Mouse (Mus musculus) myocyte (in vitro differentiated cells): ENCODE results near the gene Miip. TPM values are rescaled to one million over a fixed set of nuclear protein-coding genes. Genes with fewer than 3 reads are reported as not detected.
A peak's percentile ranks its signal among the peaks of the same experiment; 100 is the strongest.

Experiments used
- H3K27me3 ChIP-seq: one replicate; pipeline ENCODE4 v1.6.1; 2011; ENCODE audit not compliant: control insufficient read depth, insufficient read depth, insufficient read length
- H3K36me3 ChIP-seq: one replicate; pipeline ENCODE4 v1.6.1; 2011; ENCODE audit not compliant: control insufficient read depth, insufficient read depth
- H3K4me2 ChIP-seq: one replicate; pipeline ENCODE4 v1.6.1; 2011; ENCODE audit warnings: low read depth, control low read depth
- H3K4me3 ChIP-seq: one replicate; pipeline ENCODE4 v1.5.1; 2011; ENCODE audit warnings: mild to moderate bottlenecking, control low read depth, moderate library complexity
- H3K79me2 ChIP-seq: one replicate; pipeline ENCODE4 v1.6.1; 2011; ENCODE audit not compliant: control insufficient read depth, insufficient read depth
- H3ac ChIP-seq: one replicate; pipeline ENCODE4 v1.6.1; 2011; ENCODE audit not compliant: control insufficient read depth, insufficient read length
- CEBPB ChIP-seq: IDR thresholded peaks from 2 replicates; pipeline ENCODE4 v1.6.1; 2011; ENCODE audit warnings: mild to moderate bottlenecking, moderate library complexity; ENCODE audit not compliant: poor library complexity, insufficient read depth, severe bottlenecking
- E2F4 ChIP-seq: IDR thresholded peaks from one replicate; pipeline ENCODE4 v1.6.1; 2011; ENCODE audit warnings: mild to moderate bottlenecking, control low read depth, moderate library complexity; ENCODE audit not compliant: insufficient read depth
- MAX ChIP-seq: IDR thresholded peaks from one replicate; pipeline ENCODE4 v1.6.1; 2011; ENCODE audit warnings: low read depth, mild to moderate bottlenecking, control low read depth
- MYOD1 ChIP-seq, 3 experiments: IDR thresholded peaks; one replicate each; pipeline ENCODE4 v1.6.1; 2011; ENCODE audit warnings: control low read depth in 2 of 3, low read depth in 2 of 3, mild to moderate bottlenecking in 2 of 3, moderate library complexity in 1 of 3; ENCODE audit not compliant: insufficient read length in 2 of 3, control insufficient read depth in 1 of 3
- MYOG ChIP-seq, 3 experiments: IDR thresholded peaks; one replicate each; pipeline ENCODE4 v1.6.1; 2011; ENCODE audit warnings: control low read depth in 2 of 3, low read depth in 2 of 3, mild to moderate bottlenecking in 2 of 3; ENCODE audit not compliant: insufficient read length in 2 of 3, control insufficient read depth in 1 of 3, insufficient read depth in 1 of 3
- POLR2A ChIP-seq: IDR thresholded peaks from one replicate; pipeline ENCODE4 v1.6.1; 2011; ENCODE audit warnings: low read depth, mild to moderate bottlenecking, control low read depth, moderate library complexity; ENCODE audit not compliant: insufficient read length
- POLR2AphosphoS2 ChIP-seq: IDR thresholded peaks from one replicate; pipeline ENCODE4 v1.6.1; 2011; ENCODE audit warnings: low read depth, control low read depth; ENCODE audit not compliant: insufficient read length
- REST ChIP-seq: IDR thresholded peaks from one replicate; pipeline ENCODE4 v1.6.1; 2011; ENCODE audit warnings: mild to moderate bottlenecking, control low read depth, moderate library complexity; ENCODE audit not compliant: insufficient read depth, insufficient read length
- SRF ChIP-seq: IDR thresholded peaks from one replicate; pipeline ENCODE4 v1.6.1; 2011; ENCODE audit warnings: low read depth; ENCODE audit not compliant: control insufficient read depth, insufficient read length
- TCF12 ChIP-seq: IDR thresholded peaks from one replicate; pipeline ENCODE4 v1.6.1; 2011; ENCODE audit warnings: mild to moderate bottlenecking, control low read depth; ENCODE audit not compliant: poor library complexity, insufficient read depth, severe bottlenecking
- TCF3 ChIP-seq: IDR thresholded peaks from one replicate; pipeline ENCODE4 v1.6.1; 2011; ENCODE audit warnings: low read depth, control low read depth; ENCODE audit not compliant: insufficient read length
- USF1 ChIP-seq: IDR thresholded peaks from one replicate; pipeline ENCODE4 v1.6.1; 2011; ENCODE audit warnings: low read depth, mild to moderate bottlenecking, control low read depth, moderate library complexity
- polyA plus RNA-seq: library from polyadenylated mRNA; unstranded; fragments of >200 nt; fragmentation: generic; extraction: Trizol; gene quantifications from one replicate; pipeline ENCODE4 v1.2.1, GENCODE M21; 2012; ENCODE audit warnings: missing spikeins

Gene Miip
- polyA plus RNA-seq, 1 experiment, result 11.0 TPM

GRCm38 (mm10) chr4:147886158-147886557 is 17.5 kb upstream of the Miip start:
- Histone ChIP-seq H3K36me3 (peaks cover 30% of the 10 kb centered on the region), H3K27me3 (no peaks in the 10 kb centered on the region), H3K79me2 (no peaks in the 10 kb centered on the region), H3K4me3 (no peak overlapping the region), H3ac (no peak overlapping the region), H3K4me2 (no peak overlapping the region)
- TF ChIP-seq REST (no peak), SRF (no peak), MAX (no peak), MYOG (IDR thresholded peaks at IDR 0.05; ENCODE audit: control insufficient read depth in 1 of 3, insufficient read depth in 1 of 3, insufficient read length in 2 of 3, low read depth in 2 of 3) (no peak), TCF3 (no peak), MYOD1 (IDR thresholded peaks at IDR 0.05; ENCODE audit: control insufficient read depth in 1 of 3, insufficient read length in 2 of 3, low read depth in 2 of 3) (no peak), POLR2AphosphoS2 (no peak)

- Histone ChIP-seq H3K27me3 (no peaks in the 10 kb centered on the region), H3K4me3 (no peak overlapping the region), H3K79me2 (no peaks in the 10 kb centered on the region), H3K4me2 (no peak overlapping the region), H3ac (no peak overlapping the region), H3K36me3 (peaks cover 36% of the 10 kb centered on the region)
- TF ChIP-seq TCF3, result no peak
- TF ChIP-seq MAX, result no peak
- no peak for TF ChIP-seq SRF
- TF ChIP-seq USF1, result no peak
- TF ChIP-seq MYOG (IDR thresholded peaks at IDR 0.05; ENCODE audit: control insufficient read depth in 1 of 3, insufficient read depth in 1 of 3, insufficient read length in 2 of 3, low read depth in 2 of 3), result no peak
- no peak for TF ChIP-seq TCF12
- no peak for TF ChIP-seq E2F4
- no peak for TF ChIP-seq CEBPB
- no peak for TF ChIP-seq MYOD1 (IDR thresholded peaks at IDR 0.05; ENCODE audit: control insufficient read depth in 1 of 3, insufficient read length in 2 of 3, low read depth in 2 of 3)
- no peak for TF ChIP-seq REST
- TF ChIP-seq POLR2AphosphoS2, result no peak
- no peak for TF ChIP-seq POLR2A
Measured at GRCm38 (mm10) chr4:147884138-147884537, 15.5 kb upstream of the Miip start.

DNA sequence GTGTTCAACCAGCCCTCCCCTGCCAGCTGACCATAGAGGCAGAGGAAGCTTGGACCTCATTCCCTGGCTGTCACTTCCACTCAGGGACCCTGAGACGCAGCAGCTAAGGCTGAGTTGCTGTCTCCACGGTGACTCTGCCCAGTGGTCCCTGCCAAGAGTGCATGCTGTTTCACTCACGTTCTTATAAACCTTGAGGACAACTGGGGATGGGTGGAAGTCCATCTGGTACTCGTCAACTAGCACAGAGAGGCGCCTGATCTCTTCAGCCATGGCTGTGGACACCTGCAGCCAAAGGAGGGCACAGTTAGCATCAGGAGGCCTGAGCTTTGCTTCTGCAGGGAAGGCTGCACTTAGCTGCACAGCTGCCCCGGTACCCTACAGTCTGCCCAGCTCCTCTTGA is 14.4 kb upstream of the Miip start:
- no peak overlapping the region for H3K4me2 ChIP-seq
- TF ChIP-seq POLR2A (no peak), TCF3 (no peak)
- peaks cover 31% of the 10 kb centered on the region for H3K36me3 ChIP-seq
- no peak overlapping the region for H3K4me3 ChIP-seq
- no peak overlapping the region for H3ac ChIP-seq
- H3K27me3 ChIP-seq, result no peaks in the 10 kb centered on the region
- no peaks in the 10 kb centered on the region for H3K79me2 ChIP-seq

DNA sequence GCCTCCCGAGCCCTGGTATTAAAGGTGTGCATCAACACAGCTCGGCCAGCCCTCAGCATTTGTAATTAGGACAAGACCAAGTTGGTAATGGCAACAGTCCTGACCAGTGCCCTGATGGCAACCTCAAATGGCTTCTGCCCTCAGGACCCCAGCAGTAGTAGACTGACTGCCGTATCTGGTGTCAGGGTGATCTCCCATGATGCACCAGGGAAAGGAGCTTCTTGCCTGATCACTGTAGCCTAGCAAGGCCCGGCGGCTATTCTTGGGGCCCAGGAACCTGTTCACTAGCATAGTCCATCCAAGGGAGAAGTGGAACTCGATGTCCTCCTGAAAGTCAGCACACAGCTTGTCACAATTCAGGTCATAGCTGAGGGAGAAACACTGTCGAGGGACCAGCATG is 13.2 kb upstream of the Miip start:
- Histone ChIP-seq H3K79me2 (no peaks in the 10 kb centered on the region), H3ac (no peak overlapping the region)

GRCm38 (mm10) chr4:147879865-147880264 is 11.2 kb upstream of the Miip start:
- Histone ChIP-seq H3K27me3 (no peaks in the 10 kb centered on the region), H3K4me2 (no peak overlapping the region), H3K79me2 (no peaks in the 10 kb centered on the region), H3ac (no peak overlapping the region), H3K4me3 (no peak overlapping the region), H3K36me3 (peaks cover 37% of the 10 kb centered on the region)
- TF ChIP-seq MYOG (IDR thresholded peaks at IDR 0.05; ENCODE audit: control insufficient read depth in 1 of 3, insufficient read depth in 1 of 3, insufficient read length in 2 of 3, low read depth in 2 of 3), result peak in 2 of 3 experiments; percentile 51 to 65
- peak in 2 of 3 experiments; percentile 41 to 51 for TF ChIP-seq MYOD1 (IDR thresholded peaks at IDR 0.05; ENCODE audit: control insufficient read depth in 1 of 3, insufficient read length in 2 of 3, low read depth in 2 of 3)
- no peak for TF ChIP-seq E2F4

More for the DNA sequence above, 13.2 kb upstream of the Miip start:
- TF ChIP-seq POLR2A (no peak), REST (no peak), USF1 (no peak), MYOD1 (IDR thresholded peaks at IDR 0.05; ENCODE audit: control insufficient read depth in 1 of 3, insufficient read length in 2 of 3, low read depth in 2 of 3) (no peak), MAX (no peak)
- Histone ChIP-seq H3K4me3 (no peak overlapping the region), H3K27me3 (no peaks in the 10 kb centered on the region), H3K4me2 (no peak overlapping the region), H3K36me3 (peaks cover 27% of the 10 kb centered on the region)

DNA sequence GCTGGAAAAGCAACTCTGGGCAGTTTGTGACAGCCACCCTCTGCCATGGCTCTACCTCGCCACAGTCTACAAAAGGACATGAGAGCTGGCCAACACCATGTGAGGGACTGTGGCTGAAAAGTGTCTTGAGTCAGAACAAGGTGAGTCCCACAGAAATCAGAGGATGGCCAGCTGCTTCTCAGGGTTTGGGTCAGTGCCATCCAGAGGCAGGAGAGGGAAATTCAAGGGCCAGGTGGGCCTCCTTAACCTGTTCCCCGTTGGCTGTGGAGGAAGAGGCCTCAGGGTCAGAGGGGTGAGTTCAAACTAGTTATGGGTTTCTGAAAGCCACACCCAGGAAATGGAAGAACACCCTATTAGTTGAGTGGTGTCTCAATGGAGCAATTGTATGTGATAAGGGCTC is 10.8 kb upstream of the Miip start:
- H3K27me3 ChIP-seq, result no peaks in the 10 kb centered on the region
- H3K36me3 ChIP-seq, result peaks cover 37% of the 10 kb centered on the region
- H3K4me2 ChIP-seq, result no peak overlapping the region
- H3ac ChIP-seq, result no peak overlapping the region
- H3K4me3 ChIP-seq, result no peak overlapping the region
- TF ChIP-seq MYOD1 (IDR thresholded peaks at IDR 0.05; ENCODE audit: control insufficient read depth in 1 of 3, insufficient read length in 2 of 3, low read depth in 2 of 3) (no peak), REST (no peak), POLR2A (no peak), MYOG (IDR thresholded peaks at IDR 0.05; ENCODE audit: control insufficient read depth in 1 of 3, insufficient read depth in 1 of 3, insufficient read length in 2 of 3, low read depth in 2 of 3) (no peak), POLR2AphosphoS2 (no peak), E2F4 (no peak), TCF12 (no peak), USF1 (no peak), TCF3 (no peak), MAX (no peak), CEBPB (no peak), SRF (no peak)
- no peaks in the 10 kb centered on the region for H3K79me2 ChIP-seq
